Mouse (Mus musculus) liver, embryonic 11.5 days (tissue): ENCODE data around the gene Syt1. TPM values are rescaled to one million over a fixed set of nuclear protein-coding genes. Genes with fewer than 3 reads are reported as not detected.
A peak's percentile ranks its signal among the peaks of the same experiment; 100 is the strongest.

Experiments
- ATAC-seq: fragments of 200-750 bp; cut with Nextera tagmentation; replicated peaks from 2 replicates; pipeline ENCODE4 v1.8.0; 2017; ENCODE audit warnings: moderate number of reproducible peaks, mild to moderate bottlenecking, moderate TSS enrichment, moderate library complexity; ENCODE audit not compliant: low FRiP score
- DNase-seq: peaks from one replicate; pipeline ENCODE4 v3.0.0-alpha.2; 2017; ENCODE audit warnings: low spot score
- H3K27ac ChIP-seq: fragments of 300-500 bp; sonication (generic); 2 replicates; pipeline ENCODE4 v1.5.1; 2014; ENCODE audit warnings: mild to moderate bottlenecking, low read depth, low read length, control low read depth
- H3K27me3 ChIP-seq: fragments of 300-500 bp; sonication (generic); replicated peaks from 2 replicates; pipeline ENCODE4 v1.6.1; 2014; ENCODE audit warnings: low read length, mixed read lengths; ENCODE audit not compliant: control insufficient read depth, insufficient read depth
- H3K36me3 ChIP-seq: fragments of 300-500 bp; sonication (generic); 2 replicates; pipeline ENCODE4 v1.6.1; 2014; ENCODE audit warnings: mild to moderate bottlenecking, low read length, moderate library complexity, mixed read lengths; ENCODE audit not compliant: control insufficient read depth, insufficient read depth
- H3K4me1 ChIP-seq: fragments of 300-500 bp; sonication (generic); replicated peaks from 2 replicates; pipeline ENCODE4 v1.6.1; 2014; ENCODE audit warnings: low read length, mixed read lengths; ENCODE audit not compliant: control insufficient read depth, insufficient read depth
- H3K4me2 ChIP-seq: fragments of 300-500 bp; sonication (generic); 2 replicates; pipeline ENCODE4 v1.6.1; 2014; ENCODE audit warnings: mild to moderate bottlenecking, control low read depth, moderate library complexity
- H3K4me3 ChIP-seq: fragments of 300-500 bp; sonication (generic); 2 replicates; pipeline ENCODE4 v1.5.1; 2014; ENCODE audit warnings: low read depth, low read length, control low read depth
- H3K9ac ChIP-seq: fragments of 300-500 bp; sonication (generic); 2 replicates; pipeline ENCODE4 v1.6.1; 2014; ENCODE audit warnings: low read depth, low read length, control low read depth
- H3K9me3 ChIP-seq: fragments of 300-500 bp; sonication (generic); 2 replicates; pipeline ENCODE4 v1.6.1; 2016; ENCODE audit warnings: low read length, inconsistent platforms, mixed read lengths; ENCODE audit not compliant: control insufficient read depth
- WGBS: fragments of 180-500 bp; shearing (Covaris S2); extraction: QIAGEN DNeasy Blood & Tissue Kit; methylation state at CpG from one replicate; pipeline ENCODE4 v1.1.7; 2014; 5-methylcytosine and 5-hydroxymethylcytosine counted together
- polyA plus RNA-seq: library from polyadenylated mRNA; unstranded; fragments of >200 nt; fragmentation: Nextera tagmentation; extraction: Ambion mirVana; gene quantifications from 2 replicates; pipeline ENCODE4 v1.2.1, GENCODE M21; 2014

Syt1 gene
- polyA plus RNA-seq, 1 experiment from 2014 or later: 1.5 TPM

- no peak for DNase-seq
- WGBS: 61% methylated on average over 3 of the region's 3 CpGs
- H3K36me3 ChIP-seq: no peaks in the 10 kb centered on the region
- H3K4me3 ChIP-seq: no peak overlapping the region
- H3K4me2 ChIP-seq: no peak overlapping the region
- no peaks in the 10 kb centered on the region for H3K4me1 ChIP-seq
- H3K9me3 ChIP-seq: no peaks in the 10 kb centered on the region
- no peak for ATAC-seq
- no peak overlapping the region for H3K27ac ChIP-seq
- H3K9ac ChIP-seq: no peak overlapping the region
- no peaks in the 10 kb centered on the region for H3K27me3 ChIP-seq
Measured at GRCm38 (mm10) chr10:108538546-108538945, 472.2 kb downstream of the Syt1 start.

GRCm38 (mm10) chr10:108537641-108538040, 473.1 kb downstream of the Syt1 start:
- DNase-seq: no peak
- H3K4me2 ChIP-seq: no peak overlapping the region
- no peak overlapping the region for H3K27ac ChIP-seq
- WGBS: 61% methylated on average over 9 of the region's 9 CpGs
- H3K36me3 ChIP-seq: no peaks in the 10 kb centered on the region
- H3K9me3 ChIP-seq: no peaks in the 10 kb centered on the region
- no peak overlapping the region for H3K9ac ChIP-seq
- H3K4me1 ChIP-seq: no peaks in the 10 kb centered on the region
- H3K4me3 ChIP-seq: no peak overlapping the region
- ATAC-seq: 0 out of 2 replicates have a peak, but pooled peaks have one; percentile 41
- H3K27me3 ChIP-seq: no peaks in the 10 kb centered on the region

GRCm38 (mm10) chr10:108535922-108536321, 474.9 kb downstream of the Syt1 start:
- Histone ChIP-seq H3K9me3 (no peaks in the 10 kb centered on the region), H3K36me3 (no peaks in the 10 kb centered on the region), H3K4me2 (no peak overlapping the region), H3K4me1 (no peaks in the 10 kb centered on the region), H3K4me3 (no peak overlapping the region), H3K9ac (no peak overlapping the region), H3K27ac (no peak overlapping the region), H3K27me3 (no peaks in the 10 kb centered on the region)
- DNase-seq (no peak), ATAC-seq (no peak)
- 42% methylated on average over 5 of the region's 5 CpGs for WGBS

GRCm38 (mm10) chr10:108534112-108534511, 476.7 kb downstream of the Syt1 start:
- H3K27ac ChIP-seq: no peak overlapping the region
- ATAC-seq: no peak
- 80% methylated on average over 4 of the region's 4 CpGs for WGBS

GRCm38 (mm10) chr10:108532916-108533315, 477.9 kb downstream of the Syt1 start:
- Histone ChIP-seq H3K36me3 (no peaks in the 10 kb centered on the region), H3K4me2 (no peak overlapping the region), H3K9me3 (no peaks in the 10 kb centered on the region), H3K4me1 (no peaks in the 10 kb centered on the region), H3K4me3 (no peak overlapping the region), H3K27ac (no peak overlapping the region), H3K27me3 (no peaks in the 10 kb centered on the region), H3K9ac (no peak overlapping the region)
- DNase-seq: no peak
- WGBS: 87% methylated on average over 11 of the region's 11 CpGs
- no peak for ATAC-seq

More at GRCm38 (mm10) chr10:108534112-108534511, 476.7 kb downstream of the Syt1 start:
- H3K4me3 ChIP-seq: no peak overlapping the region
- no peaks in the 10 kb centered on the region for H3K36me3 ChIP-seq
- no peaks in the 10 kb centered on the region for H3K27me3 ChIP-seq
- H3K4me2 ChIP-seq: no peak overlapping the region
- H3K9me3 ChIP-seq: no peaks in the 10 kb centered on the region
- no peaks in the 10 kb centered on the region for H3K4me1 ChIP-seq
- no peak overlapping the region for H3K9ac ChIP-seq
- no peak for DNase-seq

GRCm38 (mm10) chr10:108532283-108532682, 478.5 kb downstream of the Syt1 start:
- no peak overlapping the region for H3K27ac ChIP-seq
- H3K36me3 ChIP-seq: no peaks in the 10 kb centered on the region
- H3K4me2 ChIP-seq: no peak overlapping the region
- DNase-seq (no peak), ATAC-seq (no peak)
- no peaks in the 10 kb centered on the region for H3K4me1 ChIP-seq
- WGBS: 87% methylated on average over 9 of the region's 9 CpGs
- no peaks in the 10 kb centered on the region for H3K9me3 ChIP-seq
- H3K27me3 ChIP-seq: no peaks in the 10 kb centered on the region
- H3K9ac ChIP-seq: no peak overlapping the region
- H3K4me3 ChIP-seq: no peak overlapping the region

- no peak overlapping the region for H3K4me2 ChIP-seq
Measured at GRCm38 (mm10) chr10:108531641-108532040, 479.1 kb downstream of the Syt1 start.

GRCm38 (mm10) chr10:108531111-108531510, 479.7 kb downstream of the Syt1 start:
- WGBS: 48% methylated on average over 4 of the region's 4 CpGs
- Histone ChIP-seq H3K4me3 (no peak overlapping the region), H3K4me2 (no peak overlapping the region), H3K27me3 (no peaks in the 10 kb centered on the region), H3K36me3 (no peaks in the 10 kb centered on the region), H3K4me1 (no peaks in the 10 kb centered on the region), H3K9ac (no peak overlapping the region), H3K9me3 (no peaks in the 10 kb centered on the region), H3K27ac (no peak overlapping the region)
- DNase-seq (no peak), ATAC-seq (no peak)

More at GRCm38 (mm10) chr10:108531641-108532040, 479.1 kb downstream of the Syt1 start:
- no peaks in the 10 kb centered on the region for H3K9me3 ChIP-seq
- WGBS: 61% methylated on average over 4 of the region's 4 CpGs
- H3K4me1 ChIP-seq: no peaks in the 10 kb centered on the region
- no peak for ATAC-seq
- H3K27ac ChIP-seq: no peak overlapping the region
- no peak for DNase-seq
- H3K36me3 ChIP-seq: no peaks in the 10 kb centered on the region
- H3K27me3 ChIP-seq: no peaks in the 10 kb centered on the region
- no peak overlapping the region for H3K9ac ChIP-seq
- H3K4me3 ChIP-seq: no peak overlapping the region

- Histone ChIP-seq H3K36me3 (no peaks in the 10 kb centered on the region), H3K9ac (no peak overlapping the region), H3K4me2 (no peak overlapping the region), H3K9me3 (no peaks in the 10 kb centered on the region), H3K4me1 (no peaks in the 10 kb centered on the region), H3K4me3 (no peak overlapping the region), H3K27ac (no peak overlapping the region), H3K27me3 (no peaks in the 10 kb centered on the region)
- DNase-seq (no peak), ATAC-seq (no peak)
- WGBS: 83% methylated on average over 7 of the region's 7 CpGs
Measured at GRCm38 (mm10) chr10:108528338-108528737, 482.4 kb downstream of the Syt1 start.
